Mouse (Mus musculus) heart, postnatal 0 days (tissue): ENCODE measurements around the gene Ttc30a1. TPM values are rescaled to one million over a fixed set of nuclear protein-coding genes. Genes with fewer than 3 reads are reported as not detected.
"Not testable (repeated sequence)": the region's sequence is repeated elsewhere in the genome, so short reads cannot be mapped to it uniquely, and the experiment has no call there.

Experiments
- ATAC-seq: fragments of 200-750 bp; cut with Nextera tagmentation; 2 replicates; pipeline ENCODE4 v1.8.0; 2017; ENCODE audit warnings: low read depth, moderate number of reproducible peaks, moderate library complexity; ENCODE audit not compliant: insufficient read depth
- DNase-seq: peaks from one replicate; pipeline ENCODE4 v3.0.0-alpha.2; 2016; ENCODE audit warnings: low spot score
- H3K27ac ChIP-seq: fragments of 300-500 bp; sonication (generic); 2 replicates; pipeline ENCODE4 v1.5.1; 2014; ENCODE audit warnings: low read depth, mild to moderate bottlenecking
- H3K27me3 ChIP-seq: fragments of 300-500 bp; sonication (generic); 2 replicates; pipeline ENCODE4 v1.6.1; 2014; ENCODE audit warnings: low read length, mixed read lengths; ENCODE audit not compliant: control insufficient read depth, insufficient read depth
- H3K36me3 ChIP-seq: fragments of 300-500 bp; sonication (generic); replicated peaks from 2 replicates; pipeline ENCODE4 v1.6.1; 2014; ENCODE audit warnings: low read length, mixed read lengths; ENCODE audit not compliant: control insufficient read depth, insufficient read depth
- H3K4me1 ChIP-seq: fragments of 300-500 bp; sonication (generic); 2 replicates; pipeline ENCODE4 v1.6.1; 2014; ENCODE audit warnings: antibody characterized with exemption; ENCODE audit not compliant: control insufficient read depth, insufficient read depth
- H3K4me2 ChIP-seq: fragments of 300-500 bp; sonication (generic); 2 replicates; pipeline ENCODE4 v1.6.1; 2014; ENCODE audit warnings: low read depth, mild to moderate bottlenecking, low read length, moderate library complexity
- H3K4me3 ChIP-seq: fragments of 300-500 bp; sonication (generic); 2 replicates; pipeline ENCODE4 v1.5.1; 2014; ENCODE audit warnings: low read depth, low read length
- H3K9ac ChIP-seq: fragments of 300-500 bp; sonication (generic); replicated peaks from 2 replicates; pipeline ENCODE4 v1.6.1; 2014; ENCODE audit warnings: low read depth, low read length, mixed read lengths
- H3K9me3 ChIP-seq: fragments of 300-500 bp; sonication (generic); replicated peaks from 2 replicates; pipeline ENCODE4 v1.6.1; 2016; ENCODE audit warnings: low read length; ENCODE audit not compliant: control insufficient read depth
- CTCF ChIP-seq: IDR thresholded peaks from 2 replicates; pipeline ENCODE4 v1.5.1; 2016; ENCODE audit warnings: antibody characterized with exemption, control low read depth, low read depth
- EP300 ChIP-seq: IDR thresholded peaks from 2 replicates; pipeline ENCODE4 v1.6.1; 2016; ENCODE audit warnings: antibody characterized with exemption, low read depth
- WGBS: fragments of 180-500 bp; shearing (Covaris S2); extraction: QIAGEN DNeasy Blood & Tissue Kit; methylation state at CpG from one replicate; pipeline ENCODE4 v1.1.7; 2014; 5-methylcytosine and 5-hydroxymethylcytosine counted together
- polyA plus RNA-seq: library from polyadenylated mRNA; unstranded; fragments of >200 nt; fragmentation: Nextera tagmentation; extraction: Ambion mirVana; gene quantifications from 2 replicates; pipeline ENCODE4 v1.2.1, GENCODE M21; 2015
- total RNA-seq: library from RNA; depleted of rRNA; stranded (reverse); fragments of >200 nt; gene quantifications from 2 replicates; pipeline ENCODE4 v1.2.3, GENCODE M21; 2014; ENCODE audit warnings: low replicate concordance; rRNA removed

The Ttc30a1 gene
- total RNA-seq (7.3 and 9.4 TPM in 2 replicates), polyA plus RNA-seq (3.3 and 3.7 TPM in 2 replicates)

DNA sequence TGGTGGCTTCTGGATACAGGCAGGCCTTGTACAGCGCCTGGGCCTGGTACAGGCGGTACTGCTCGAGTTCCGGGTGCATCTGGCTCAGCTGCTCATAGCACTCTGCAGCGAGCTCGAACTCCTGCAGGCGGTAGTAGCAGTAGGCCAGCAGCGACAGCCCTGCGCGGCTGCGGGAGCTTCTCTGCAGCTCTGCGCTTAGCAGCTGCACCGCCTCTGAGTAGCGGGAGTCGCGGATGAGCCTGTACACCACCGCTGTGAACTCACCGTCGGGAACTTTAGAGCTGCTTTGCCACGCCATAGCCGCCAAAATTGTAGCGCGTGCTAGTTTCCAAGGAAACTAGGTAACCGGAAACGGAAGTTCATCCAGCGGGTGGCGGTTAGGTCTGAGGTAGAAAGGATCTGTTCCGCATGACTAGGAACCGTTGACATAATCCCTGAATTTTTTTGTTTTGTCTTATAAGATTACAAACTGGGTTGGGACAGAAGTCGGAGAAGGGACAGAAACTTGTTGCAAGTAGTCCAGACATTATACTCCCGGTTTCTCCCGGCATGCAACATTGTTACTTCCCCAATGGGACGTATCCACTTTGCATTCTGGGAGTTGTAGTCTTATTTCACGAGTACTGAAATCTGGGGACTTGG is at the start of gene Ttc30a1:
Ttc30a1 (minus strand) TSS at position 528 of the 642 bp plus-strand sequence.
- WGBS: 1% methylated on average over 26 of the region's 34 CpGs
- H3K27ac ChIP-seq: 0 out of 2 replicates have a peak within 1 kb of the TSS, but pooled peaks have one; percentile 2
- ATAC-seq: peak; percentile 76
- not testable (repeated sequence) for H3K36me3 ChIP-seq, H3K9me3 ChIP-seq, H3K4me1 ChIP-seq, H3K27me3 ChIP-seq
- DNase-seq: peak; percentile 84
- H3K4me3 ChIP-seq: peak within 1 kb of the TSS; percentile 48
- peak within 1 kb of the TSS; percentile 7 for H3K9ac ChIP-seq
- H3K4me2 ChIP-seq: peak within 1 kb of the TSS; percentile 63

GRCm38 (mm10) chr2:76030080-76030479 is 48.3 kb upstream of the Ttc30a1 start:
- DNase-seq: no peak
- no peak overlapping the region for H3K4me2 ChIP-seq
- WGBS: 71% methylated on average over 8 of the region's 8 CpGs
- H3K9me3 ChIP-seq: no peaks in the 10 kb centered on the region
- no peaks in the 10 kb centered on the region for H3K36me3 ChIP-seq
- no peak for ATAC-seq
- TF ChIP-seq CTCF: no peak
- TF ChIP-seq EP300: no peak
- no peak overlapping the region for H3K27ac ChIP-seq
- no peaks in the 10 kb centered on the region for H3K27me3 ChIP-seq
- no peak overlapping the region for H3K9ac ChIP-seq
- H3K4me1 ChIP-seq: peaks cover 10% of the 10 kb centered on the region; the same call in 1 of the 2 replicates
- H3K4me3 ChIP-seq: no peak overlapping the region

- 24% methylated on average over 20 of the region's 20 CpGs for WGBS
- Histone ChIP-seq H3K27ac (no peak overlapping the region), H3K4me3 (0 out of 2 replicates have a peak overlapping the region, but pooled peaks have one; percentile 12), H3K27me3 (no peaks in the 10 kb centered on the region), H3K9ac (no peak overlapping the region), H3K36me3 (no peaks in the 10 kb centered on the region), H3K9me3 (no peaks in the 10 kb centered on the region), H3K4me1 (peaks cover 10% of the 10 kb centered on the region; the same call in 1 of the 2 replicates), H3K4me2 (peak overlapping the region; percentile 55)
- peak; percentile 30 for DNase-seq
- no peak for ATAC-seq
- no peak for TF ChIP-seq CTCF
- TF ChIP-seq EP300: no peak
Measured at GRCm38 (mm10) chr2:76029081-76029901, 47.5 kb upstream of the Ttc30a1 start.

GRCm38 (mm10) chr2:76016890-76017289 is 35.1 kb upstream of the Ttc30a1 start:
- DNase-seq (no peak), ATAC-seq (no peak)
- 30% methylated on average over 7 of the region's 7 CpGs for WGBS

GRCm38 (mm10) chr2:76016136-76016535 is 34.4 kb upstream of the Ttc30a1 start:
- ATAC-seq: no peak
- H3K27ac ChIP-seq: no peak overlapping the region
- WGBS: 95% methylated on average over 8 of the region's 8 CpGs
- H3K27me3 ChIP-seq: no peaks in the 10 kb centered on the region
- no peaks in the 10 kb centered on the region for H3K36me3 ChIP-seq
- no peak overlapping the region for H3K9ac ChIP-seq
- H3K4me1 ChIP-seq: no peaks in the 10 kb centered on the region
- TF ChIP-seq CTCF: no peak
- no peak for TF ChIP-seq EP300
- H3K4me2 ChIP-seq: no peak overlapping the region
- no peak for DNase-seq
- no peaks in the 10 kb centered on the region for H3K9me3 ChIP-seq
- no peak overlapping the region for H3K4me3 ChIP-seq

More at GRCm38 (mm10) chr2:76016890-76017289, 35.1 kb upstream of the Ttc30a1 start:
- H3K9ac ChIP-seq: no peak overlapping the region
- H3K36me3 ChIP-seq: no peaks in the 10 kb centered on the region
- TF ChIP-seq CTCF: no peak
- no peak for TF ChIP-seq EP300
- H3K4me2 ChIP-seq: no peak overlapping the region
- no peaks in the 10 kb centered on the region for H3K9me3 ChIP-seq
- no peaks in the 10 kb centered on the region for H3K4me1 ChIP-seq
- H3K27ac ChIP-seq: no peak overlapping the region
- H3K27me3 ChIP-seq: no peaks in the 10 kb centered on the region
- no peak overlapping the region for H3K4me3 ChIP-seq
